Mouse (Mus musculus) brain, embryonic 18.5 days (tissue): ENCODE data around the gene Nrap.

Experiments used
- DNase-seq: peaks from one replicate; pipeline ENCODE4 v3.0.0-alpha.2; 2012; ENCODE audit warnings: low read depth, low spot score

Gene Nrap

DNA sequence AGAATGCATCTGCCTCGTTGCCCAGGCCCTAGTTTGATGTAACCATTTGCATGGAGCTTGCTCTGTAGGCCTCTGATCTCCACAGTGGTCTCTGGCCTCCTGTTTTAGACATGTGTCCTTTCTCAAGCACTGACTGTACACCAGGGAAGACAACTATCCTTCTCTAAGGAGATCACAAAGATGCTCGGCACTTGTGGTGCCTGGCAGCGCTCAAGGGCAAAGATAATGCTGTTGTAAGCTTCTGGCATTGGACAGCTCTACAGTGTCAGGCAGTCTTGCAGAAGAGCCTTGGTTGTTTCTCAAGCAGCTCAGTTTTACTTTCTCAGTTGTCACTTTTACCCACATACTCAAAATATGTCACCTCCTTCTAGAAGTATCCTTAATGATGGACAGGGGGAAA is 73.3 kb downstream of the Nrap start:
- no peak for DNase-seq

DNA sequence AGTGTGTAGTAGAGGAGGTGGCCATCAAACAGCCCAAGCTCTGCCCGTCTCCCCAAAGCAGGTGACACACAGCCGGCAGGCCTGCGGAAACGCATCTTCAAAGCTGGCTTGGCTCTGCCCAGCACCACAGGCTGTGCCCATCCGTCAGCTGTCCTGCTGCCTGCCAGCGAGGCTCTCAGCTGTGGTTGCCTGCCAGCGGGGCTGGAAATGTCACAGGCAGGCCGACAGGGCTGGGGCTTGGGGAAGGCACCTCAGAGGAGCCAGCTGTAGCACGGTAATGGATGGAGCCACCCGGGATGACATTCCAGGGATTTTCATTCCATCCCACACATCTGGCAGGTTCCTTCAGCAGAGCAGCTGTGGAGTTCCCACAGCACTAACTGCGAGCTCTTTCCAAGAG is 89.0 kb downstream of the Nrap start:
- no peak for DNase-seq

DNA sequence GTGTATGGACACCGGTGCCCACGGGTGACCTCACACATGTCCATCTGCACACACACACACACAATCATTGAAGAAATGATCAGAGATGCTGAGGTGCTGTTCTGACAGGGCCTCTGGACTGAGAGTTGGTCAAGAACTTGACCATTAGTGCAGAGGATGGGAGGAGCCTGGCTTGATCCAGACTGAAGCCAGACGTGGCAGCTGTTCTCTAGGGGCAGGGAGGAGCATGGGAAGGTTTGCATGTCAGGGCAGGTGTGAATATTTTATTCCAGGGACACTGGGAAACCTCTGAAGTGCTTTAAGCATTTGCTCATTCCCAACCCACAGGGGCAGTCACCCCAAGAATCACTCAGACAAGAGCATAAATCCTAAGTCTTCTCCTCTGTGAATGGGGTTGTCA is 92.6 kb downstream of the Nrap start:
- no peak for DNase-seq

DNA sequence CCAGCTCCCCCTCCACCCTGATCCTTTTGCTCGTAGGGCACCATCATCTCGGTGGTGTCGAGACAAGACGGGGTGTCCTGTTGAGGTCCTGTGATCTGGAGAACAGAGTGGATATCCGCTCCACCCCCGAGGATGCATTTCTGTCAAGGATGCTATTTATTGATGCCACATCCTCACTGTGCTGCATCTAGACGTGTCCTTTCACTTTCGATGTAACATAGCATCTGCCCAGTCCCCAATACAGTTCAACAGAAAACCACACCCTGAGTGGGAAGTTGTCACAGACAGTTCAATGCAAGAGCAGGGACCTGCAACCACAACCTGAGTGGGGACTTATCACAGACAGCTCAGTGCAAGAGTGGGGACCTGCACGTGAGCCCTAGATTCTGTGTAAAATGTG is 93.2 kb downstream of the Nrap start:
- DNase-seq: no peak

GRCm38 (mm10) chr19:56294654-56295399 is 95.0 kb downstream of the Nrap start:
- DNase-seq: peak; percentile 34

- DNase-seq: no peak
These were observed 97.5 kb downstream of the Nrap start for GRCm38 (mm10) chr19:56292335-56292734.

DNA sequence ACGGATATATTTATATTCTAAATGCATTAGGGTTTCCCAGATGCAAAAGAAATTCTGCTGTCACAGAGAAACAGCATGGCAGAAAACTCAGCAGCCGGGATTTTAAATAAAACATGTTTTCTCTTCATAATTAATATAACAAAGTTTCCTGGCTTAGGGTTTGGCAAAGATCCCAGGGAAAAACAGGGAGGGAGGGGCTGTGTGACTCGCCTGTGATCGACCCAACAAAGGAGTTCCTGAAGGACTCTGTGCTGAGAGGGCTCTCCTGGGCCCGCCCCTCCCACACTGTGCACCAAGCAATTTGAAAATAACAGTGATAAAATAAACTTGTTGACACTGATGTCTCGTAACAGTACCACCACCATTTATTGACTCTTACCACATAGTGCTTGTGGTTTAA is 97.9 kb downstream of the Nrap start:
- peak; percentile 24 for DNase-seq

GRCm38 (mm10) chr19:56289642-56290041 is 100.2 kb downstream of the Nrap start:
- DNase-seq: no peak

DNA sequence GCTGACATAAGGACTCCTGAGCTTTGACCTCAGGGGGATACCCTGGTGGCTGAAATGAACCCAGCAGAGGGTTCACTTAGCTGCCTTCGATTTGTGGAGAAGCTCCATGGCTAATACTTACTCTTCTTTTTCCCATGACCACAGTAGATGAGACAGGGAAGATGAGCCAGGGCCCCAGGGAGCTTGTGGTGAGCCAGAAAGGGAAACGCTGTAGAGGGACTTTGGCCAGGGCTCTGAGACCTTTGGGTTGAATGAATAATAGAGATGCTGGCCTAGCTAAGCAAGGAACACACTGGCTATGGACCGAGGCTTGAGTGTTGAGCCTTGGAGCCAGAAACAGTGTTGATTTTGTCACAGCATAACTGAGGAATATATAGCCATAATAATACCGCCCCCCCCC is 101.4 kb downstream of the Nrap start:
- no peak for DNase-seq

DNA sequence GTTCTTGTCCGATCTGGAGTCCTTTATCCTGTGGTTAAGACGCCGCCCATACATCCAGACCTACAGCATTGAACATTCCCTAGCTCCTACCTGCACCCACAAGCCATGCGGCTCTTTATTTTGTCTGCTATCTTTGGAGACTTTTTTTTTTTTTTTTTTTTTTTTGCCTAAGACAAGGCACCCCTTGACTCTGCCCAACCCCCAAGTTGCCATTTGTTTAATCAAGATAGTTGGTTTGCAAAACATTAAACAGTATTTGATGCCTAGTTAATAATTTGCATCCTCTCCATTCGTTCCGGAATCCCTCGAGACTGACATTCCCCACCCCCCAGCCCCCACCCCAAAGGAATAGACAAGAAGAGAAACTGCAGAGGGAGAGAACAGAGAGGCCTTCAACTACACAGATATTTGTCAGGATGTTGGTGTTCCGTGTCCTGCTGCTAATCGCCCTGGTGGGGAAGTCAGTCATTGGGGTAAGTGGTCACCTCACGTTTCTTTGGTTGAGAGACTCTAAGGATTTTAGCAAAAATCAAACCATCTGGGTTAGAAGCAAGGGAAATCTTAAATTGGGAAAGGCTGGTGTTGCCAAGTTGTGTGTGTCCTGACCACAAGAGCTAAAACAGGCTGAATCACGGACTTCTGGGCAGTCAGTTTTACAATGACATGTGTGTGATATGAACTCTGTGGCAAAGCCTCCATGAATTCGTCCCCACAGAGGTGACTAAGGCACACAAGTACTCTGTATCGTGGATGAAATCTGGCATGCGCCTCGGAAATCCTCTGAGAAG is 102.1 kb downstream of the Nrap start:
- DNase-seq: no peak

GRCm38 (mm10) chr19:56286866-56287265 is 103.0 kb downstream of the Nrap start, which contains the start of gene Habp2:
Habp2 (plus strand) TSS chr19:56287137.
- DNase-seq: no peak

- no peak for DNase-seq
These were observed 104.6 kb downstream of the Nrap start for GRCm38 (mm10) chr19:56285222-56285621.

DNA sequence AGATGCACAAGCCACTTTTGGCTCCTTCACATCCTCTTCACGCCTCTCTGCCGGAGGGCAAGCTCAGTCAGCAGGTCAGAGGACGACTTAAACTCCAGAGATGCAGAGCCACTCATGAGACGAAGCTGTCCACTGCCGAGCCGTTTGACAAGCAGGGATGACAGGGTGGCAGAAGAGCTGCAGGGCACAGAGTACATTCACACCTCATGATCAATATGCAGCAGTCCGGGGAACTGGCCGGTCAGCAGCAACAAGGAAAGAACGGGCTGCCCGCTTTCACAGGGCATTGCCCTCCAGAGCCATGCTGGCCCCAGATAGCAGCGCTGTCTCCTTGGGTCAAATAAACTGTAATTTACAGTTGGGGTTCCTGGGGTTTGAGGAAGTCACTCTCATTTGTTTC is 111.5 kb downstream of the Nrap start:
- DNase-seq: no peak

DNA sequence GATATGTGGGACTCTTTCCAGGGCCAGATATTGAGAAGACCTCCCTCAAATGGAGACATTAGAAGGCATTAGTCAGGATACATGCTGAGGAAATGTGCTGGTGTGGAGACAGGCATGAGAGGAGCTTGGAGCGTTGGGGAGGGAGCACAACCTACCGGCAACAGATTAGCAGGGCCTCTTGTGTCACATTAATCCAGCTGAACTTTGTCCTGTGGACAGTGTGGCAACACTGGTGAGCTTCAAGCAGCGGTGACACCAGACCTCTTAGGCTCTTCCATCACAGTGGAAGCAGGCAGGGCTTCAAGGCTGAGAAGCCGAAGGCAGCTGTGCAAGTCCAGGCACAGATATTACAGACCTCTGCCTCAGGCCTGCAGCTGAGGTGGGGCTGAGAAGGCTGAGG is 111.9 kb downstream of the Nrap start:
- no peak for DNase-seq

DNA sequence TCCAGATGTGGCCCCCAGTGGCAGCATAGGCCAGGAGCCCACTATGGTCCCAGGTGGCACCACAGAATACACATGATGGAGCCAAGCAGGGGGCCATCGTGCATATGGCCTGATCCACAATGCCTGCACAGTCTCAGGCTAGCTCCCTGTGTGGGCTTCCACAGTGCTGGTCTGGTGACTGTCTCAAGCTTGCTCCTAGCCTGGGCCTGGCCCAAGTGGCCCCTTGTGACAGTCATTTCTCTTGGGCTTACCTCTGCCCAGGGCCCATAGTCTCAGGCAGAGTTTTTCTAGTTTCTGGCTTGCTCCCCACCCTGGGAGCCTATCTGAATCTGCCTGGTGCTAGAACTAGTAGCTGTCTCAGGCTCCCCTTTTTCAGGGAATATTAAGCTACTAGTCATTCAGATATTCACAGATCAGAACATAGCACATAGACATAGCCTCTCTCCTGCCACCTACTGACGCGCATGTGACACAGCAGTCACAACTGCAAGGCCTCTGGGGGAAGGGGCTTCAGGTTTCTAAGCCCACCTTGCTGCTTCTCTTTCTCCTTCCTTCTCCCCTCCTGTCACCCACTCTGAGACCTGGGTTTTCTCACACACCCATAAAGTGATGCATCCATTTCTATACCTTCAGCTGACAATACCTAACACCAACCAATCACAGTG is 112.6 kb downstream of the Nrap start:
- no peak for DNase-seq

DNA sequence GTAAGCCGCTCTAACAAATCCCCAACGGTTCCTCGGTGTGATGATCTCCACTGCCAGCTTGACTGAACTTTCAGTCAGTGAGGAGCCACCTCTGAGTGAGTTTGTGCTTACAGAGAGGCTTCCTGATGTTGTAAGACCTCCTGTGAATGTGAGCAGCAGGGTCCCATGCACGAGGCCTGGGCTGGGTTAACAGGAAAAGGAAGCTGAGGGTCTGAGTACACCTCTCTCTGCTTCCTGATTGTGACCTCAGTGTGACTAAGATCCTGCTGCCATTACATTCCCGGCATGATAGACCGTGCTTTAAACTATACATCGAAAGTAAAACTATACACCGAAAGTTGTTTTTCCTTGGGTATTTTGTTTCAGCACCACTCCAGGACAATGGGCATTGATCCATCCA is 117.8 kb downstream of the Nrap start:
- no peak for DNase-seq
